Mouse (Mus musculus) right cerebral cortex, postnatal 25 days (tissue): ENCODE results near the gene Crtap.
"Not testable (repeated sequence)": the region's sequence is repeated elsewhere in the genome, so short reads cannot be mapped to it uniquely, and the experiment has no call there.

ENCODE experiments used
- DNase-seq: peaks from one replicate; pipeline ENCODE4 v3.0.0; 2022

Gene Crtap

GRCm38 (mm10) chr9:114394677-114395076 lies 4.2 kb upstream of the Crtap start:
- no peak for DNase-seq

- DNase-seq: not testable (repeated sequence)
These were observed 3.7 kb upstream of the Crtap start for GRCm38 (mm10) chr9:114394136-114394535.

- DNase-seq: no peak
These were observed 237 bp upstream of the Crtap start for GRCm38 (mm10) chr9:114390749-114391075.

- no peak for DNase-seq
These were observed 1.0 kb downstream of the Crtap start for GRCm38 (mm10) chr9:114389371-114389904.

- no peak for DNase-seq
These were observed 1.6 kb downstream of the Crtap start for GRCm38 (mm10) chr9:114388701-114389370.

GRCm38 (mm10) chr9:114388288-114388687 lies 2.2 kb downstream of the Crtap start:
- DNase-seq: no peak

GRCm38 (mm10) chr9:114387086-114387485 lies 3.4 kb downstream of the Crtap start:
- DNase-seq: no peak

GRCm38 (mm10) chr9:114385160-114385559 lies 5.3 kb downstream of the Crtap start:
- no peak for DNase-seq

GRCm38 (mm10) chr9:114384691-114385090 lies 5.8 kb downstream of the Crtap start:
- no peak for DNase-seq

GRCm38 (mm10) chr9:114382936-114383710 lies 7.4 kb downstream of the Crtap start:
- DNase-seq: no peak

- no peak for DNase-seq
These were observed 9.4 kb downstream of the Crtap start for GRCm38 (mm10) chr9:114380881-114381733.

GRCm38 (mm10) chr9:114379871-114380270 lies 10.6 kb downstream of the Crtap start:
- DNase-seq: no peak

GRCm38 (mm10) chr9:114377168-114377567 lies 13.3 kb downstream of the Crtap start:
- DNase-seq: no peak

- no peak for DNase-seq
These were observed 15.1 kb downstream of the Crtap start for GRCm38 (mm10) chr9:114375276-114375962.

- not testable (repeated sequence) for DNase-seq
These were observed 18.8 kb downstream of the Crtap start for GRCm38 (mm10) chr9:114371717-114372116.

GRCm38 (mm10) chr9:114369389-114369788 lies 21.1 kb downstream of the Crtap start:
- DNase-seq: not testable (repeated sequence)

GRCm38 (mm10) chr9:114368471-114368858 lies 22.0 kb downstream of the Crtap start:
- no peak for DNase-seq

GRCm38 (mm10) chr9:114367783-114368470 lies 22.5 kb downstream of the Crtap start:
- DNase-seq: peak; percentile 85

GRCm38 (mm10) chr9:114329855-114330254 lies 60.6 kb downstream of the Crtap start, which contains the start of gene Bcl2a1c:
TSS of gene Bcl2a1c (plus strand) at chr9:114330135.
- not testable (repeated sequence) for DNase-seq

- DNase-seq: not testable (repeated sequence)
These were observed 62.1 kb downstream of the Crtap start for GRCm38 (mm10) chr9:114328332-114328731.

- no peak for DNase-seq
These were observed 64.3 kb downstream of the Crtap start for GRCm38 (mm10) chr9:114326011-114326748.
